In genomic region chr5:33651541-33651920, GRCm38 (mm10) we compare ENCODE assay signal across 1 mouse cellular context.
TF ChIP-seq lines count a peak whose summit lies in the region.

No protein-coding gene starts in this region.

TF ChIP-seq in MEL, 35 proteins besides CTCF, POLR2A, EP300 and RAD21 (continued from another document):
- no peak for TF ChIP-seq TCF12 (IDR thresholded peaks at IDR 0.05; ENCODE audit: low read depth, low read length)
TF ChIP-seq in MEL: peak in this region for 0.
